Mouse (Mus musculus): ENCODE data around the gene Ntn3.

DNA sequence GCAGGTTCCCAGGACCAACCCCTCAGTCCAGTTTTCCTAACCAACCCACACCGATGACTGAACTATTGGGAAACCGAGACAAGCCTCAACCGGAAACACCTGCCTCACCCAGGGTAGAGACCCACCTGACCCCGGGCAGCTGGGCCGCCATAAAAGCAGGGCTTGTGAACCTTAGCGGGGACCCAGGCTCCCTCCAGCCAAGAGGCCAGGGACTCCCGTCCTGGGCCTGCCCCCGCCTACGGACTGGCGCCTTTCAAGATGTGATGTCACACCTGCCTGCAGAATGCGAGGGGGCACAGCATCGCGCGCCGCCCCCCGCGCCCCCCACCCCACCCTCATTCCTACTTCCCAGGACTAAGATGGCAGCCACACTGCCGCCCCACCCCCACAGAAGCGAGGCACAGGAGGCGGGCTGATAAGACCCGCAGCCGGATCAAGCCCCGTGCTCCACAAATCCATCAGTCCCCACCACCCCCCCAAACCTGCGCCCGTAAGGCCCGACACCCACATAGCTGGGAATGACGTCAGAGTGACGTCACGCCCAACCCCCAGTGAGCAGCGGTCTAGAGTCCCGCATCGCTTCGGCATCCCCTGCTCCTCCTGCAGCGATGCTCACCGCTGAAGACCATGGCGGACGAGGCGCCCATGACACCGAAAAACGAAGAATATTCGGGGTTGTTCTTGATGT is 40.6 kb downstream of the Ntn3 start:
- TF ChIP-seq CTCF (IDR thresholded peaks at IDR 0.05; ENCODE audit: borderline replicate concordance, insufficient read depth, low read depth, low read length) (no peak), POLR2A (IDR thresholded peaks at IDR 0.05; ENCODE audit: borderline replicate concordance, insufficient read depth, low read length) (no peak)

All from cerebellum, adult 2 months (tissue).